Mouse (Mus musculus): ENCODE measurements around the gene Ccdc189. TPM values are rescaled to one million over a fixed set of nuclear protein-coding genes. Genes with fewer than 3 reads are reported as not detected.

Ccdc189 gene
- polyA plus RNA-seq, 1 experiment, result 200 TPM

DNA sequence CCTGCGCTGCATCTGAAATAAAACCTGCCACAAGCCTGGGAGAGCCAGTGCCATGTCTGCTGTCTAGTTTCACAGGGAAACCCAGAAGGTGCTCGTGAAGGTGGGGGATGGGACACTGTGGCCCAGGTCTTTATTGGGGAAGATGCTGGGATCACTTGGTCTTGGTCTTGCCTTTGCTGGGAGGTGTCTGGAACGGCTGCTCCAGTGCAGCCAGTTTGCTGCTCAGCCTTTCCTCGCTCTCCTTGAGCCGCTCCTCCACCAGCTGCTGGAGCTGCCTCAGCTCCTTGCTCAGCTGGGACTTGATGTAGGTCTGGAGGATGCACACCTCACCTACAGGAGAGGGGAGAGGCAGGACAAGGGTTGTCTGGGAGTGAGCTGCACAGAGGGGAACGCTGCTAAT lies 5.1 kb downstream of the Ccdc189 start:
- H3K27ac ChIP-seq (ENCODE audit: control insufficient read depth, insufficient read depth, low read depth, low read length), result no peak overlapping the region
- TF ChIP-seq CTCF (IDR thresholded peaks at IDR 0.05; ENCODE audit: control insufficient read depth, insufficient read depth, insufficient replicate concordance, low read depth, low read length), result no peak
- TF ChIP-seq POLR2A (IDR thresholded peaks at IDR 0.05; ENCODE audit: control insufficient read depth, low read depth, low read length), result no peak
- H3K36me3 ChIP-seq (ENCODE audit: control insufficient read depth, insufficient read depth, low read length), result peaks cover 3% of the 10 kb centered on the region
- H3K27me3 ChIP-seq (ENCODE audit: control insufficient read depth, insufficient read depth, low read length), result no peaks in the 10 kb centered on the region
- H3K4me1 ChIP-seq (ENCODE audit: control insufficient read depth, insufficient read depth, low read length), result peaks cover 4% of the 10 kb centered on the region
- H3K4me3 ChIP-seq (ENCODE audit: control insufficient read depth, low read depth, low read length), result no peak overlapping the region

DNA sequence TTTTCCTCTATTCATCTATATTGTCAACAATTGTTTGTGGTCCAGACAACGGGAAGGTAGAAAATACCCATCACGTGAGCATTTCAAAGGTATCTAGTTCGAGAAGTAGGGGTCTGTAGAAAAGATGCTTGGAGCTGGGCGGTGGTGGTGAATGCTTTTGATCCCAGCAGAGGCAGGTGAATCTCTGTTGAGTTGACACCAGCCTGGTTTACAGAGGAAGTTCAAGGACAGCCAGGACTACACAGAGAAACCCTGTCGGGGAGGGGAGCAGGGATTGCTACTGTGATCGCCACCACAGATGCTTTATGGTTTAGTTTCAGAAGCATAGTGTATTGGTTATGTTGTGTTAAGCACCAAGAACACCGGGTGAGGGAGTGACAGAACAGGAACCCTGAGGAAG lies 14.3 kb downstream of the Ccdc189 start:
- no peak for TF ChIP-seq CTCF (IDR thresholded peaks at IDR 0.05; ENCODE audit: control insufficient read depth, insufficient read depth, insufficient replicate concordance, low read depth, low read length)
- no peak for TF ChIP-seq POLR2A (IDR thresholded peaks at IDR 0.05; ENCODE audit: control insufficient read depth, low read depth, low read length)
- H3K27me3 ChIP-seq (ENCODE audit: control insufficient read depth, insufficient read depth, low read length), result no peaks in the 10 kb centered on the region
- H3K36me3 ChIP-seq (ENCODE audit: control insufficient read depth, insufficient read depth, low read length), result no peaks in the 10 kb centered on the region; the same call in 1 of the 2 replicates
- peak overlapping the region; percentile 88 for H3K4me3 ChIP-seq (ENCODE audit: control insufficient read depth, low read depth, low read length)
- peak overlapping the region; percentile 87; the same call in 1 of the 2 replicates for H3K27ac ChIP-seq (ENCODE audit: control insufficient read depth, insufficient read depth, low read depth, low read length)
- H3K4me1 ChIP-seq (ENCODE audit: control insufficient read depth, insufficient read depth, low read length), result peaks cover 3% of the 10 kb centered on the region

DNA sequence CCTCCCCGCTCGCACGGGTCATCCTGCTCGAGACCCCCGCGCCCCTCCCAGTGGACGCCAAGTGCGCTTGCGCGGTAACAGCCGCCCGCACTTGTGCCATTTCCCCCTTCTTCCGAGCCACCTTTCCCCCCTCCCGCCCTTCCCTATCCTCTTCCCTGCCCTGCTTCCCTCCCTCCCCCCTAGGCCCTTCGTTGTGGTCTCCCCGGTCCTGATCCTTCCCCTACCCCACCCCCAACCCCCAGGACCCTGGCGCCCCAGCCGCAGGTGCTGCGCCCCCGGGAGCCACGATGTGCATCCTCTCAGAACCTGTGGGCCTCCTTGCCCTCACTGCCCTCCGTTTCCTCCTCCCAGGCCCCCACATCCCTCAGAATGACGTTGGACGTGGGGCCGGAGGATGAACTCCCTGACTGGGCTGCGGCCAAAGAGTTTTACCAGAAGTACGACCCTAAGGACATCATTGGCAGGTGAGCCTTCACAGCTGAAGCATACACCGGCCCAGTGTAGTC lies 14.8 kb downstream of the Ccdc189 start:
- H3K27me3 ChIP-seq (ENCODE audit: control insufficient read depth, insufficient read depth, low read length), result no peaks in the 10 kb centered on the region
- peaks cover 3% of the 10 kb centered on the region for H3K4me1 ChIP-seq (ENCODE audit: control insufficient read depth, insufficient read depth, low read length)
- peak; percentile 42; the same call in 1 of the 2 replicates for TF ChIP-seq POLR2A (IDR thresholded peaks at IDR 0.05; ENCODE audit: control insufficient read depth, low read depth, low read length)
- no peak for TF ChIP-seq CTCF (IDR thresholded peaks at IDR 0.05; ENCODE audit: control insufficient read depth, insufficient read depth, insufficient replicate concordance, low read depth, low read length)
- H3K4me3 ChIP-seq (ENCODE audit: control insufficient read depth, low read depth, low read length), result peak overlapping the region; percentile 88
- peak overlapping the region; percentile 87 for H3K27ac ChIP-seq (ENCODE audit: control insufficient read depth, insufficient read depth, low read depth, low read length)
- H3K36me3 ChIP-seq (ENCODE audit: control insufficient read depth, insufficient read depth, low read length), result no peaks in the 10 kb centered on the region; the same call in 1 of the 2 replicates

DNA sequence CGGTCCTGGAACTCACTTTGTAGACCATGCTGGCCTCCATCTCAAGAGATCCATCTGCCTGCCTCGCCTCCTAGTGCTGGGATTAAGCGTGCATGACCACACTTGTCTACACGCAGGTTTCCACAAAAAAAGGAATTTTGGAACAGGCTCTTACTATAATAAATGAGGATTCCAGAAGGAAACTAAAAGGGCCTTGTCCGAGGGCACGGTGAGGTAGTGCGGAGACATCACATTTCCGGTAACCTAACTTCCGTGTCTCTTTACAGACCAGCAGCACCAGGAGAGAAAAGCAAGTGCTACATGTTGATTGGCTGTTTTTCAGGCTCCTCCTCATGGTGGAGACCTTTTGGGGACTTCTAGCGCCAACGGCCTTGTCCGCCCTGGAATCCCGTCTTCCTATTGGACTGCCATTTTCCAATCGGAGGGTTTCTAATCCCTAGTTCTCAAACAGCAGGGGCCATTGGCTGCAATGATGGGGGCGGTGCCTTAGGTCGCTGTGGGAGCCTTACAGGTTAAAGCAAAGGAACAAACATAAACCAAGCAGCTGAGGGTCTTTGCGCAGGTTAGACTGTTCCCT lies 15.4 kb downstream of the Ccdc189 start, which contains the start of gene Phkg2:
Gene Phkg2, plus strand, starts transcription at position 446 of the 577 bp plus-strand sequence.
- no peaks in the 10 kb centered on the region for H3K27me3 ChIP-seq (ENCODE audit: control insufficient read depth, insufficient read depth, low read length)

DNA sequence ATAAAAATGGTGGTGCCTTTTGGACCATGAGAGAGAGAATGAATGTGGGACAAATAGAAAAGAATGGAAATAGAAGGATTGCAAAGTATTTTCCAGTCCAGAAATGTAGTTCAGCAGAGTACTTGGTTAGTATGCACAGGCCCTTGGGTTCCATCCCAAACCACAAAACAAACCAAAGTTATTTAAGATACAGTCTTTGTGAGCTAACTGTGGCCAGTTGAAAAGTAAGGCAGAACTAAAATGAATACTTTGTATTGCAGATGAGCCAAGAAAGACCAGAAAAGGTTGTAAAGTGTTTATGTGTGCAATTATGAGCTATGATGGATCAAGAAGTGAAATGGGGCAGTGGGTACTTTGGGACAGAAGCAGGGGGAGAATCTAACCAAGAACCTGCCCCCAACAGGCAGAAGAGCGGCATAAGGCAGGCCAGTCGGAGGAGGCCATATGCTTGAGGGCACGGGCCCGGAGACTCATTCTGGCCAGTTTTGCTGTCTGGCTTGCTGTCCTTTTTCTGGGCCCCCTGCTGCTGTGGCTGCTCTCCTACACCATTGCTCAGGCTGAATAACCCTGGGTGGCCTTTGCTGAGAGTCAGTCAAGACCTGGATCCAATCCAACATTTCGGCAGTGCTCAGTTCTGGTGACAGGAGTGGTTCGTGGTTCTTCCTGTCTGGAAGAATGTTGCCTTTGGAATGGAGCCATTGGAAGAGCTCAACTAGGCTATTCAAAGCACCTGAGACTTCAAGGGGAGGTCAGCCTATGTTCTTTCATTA lies 23.8 kb downstream of the Ccdc189 start:
- H3K4me1 ChIP-seq (ENCODE audit: control insufficient read depth, insufficient read depth, low read length), result no peaks in the 10 kb centered on the region
- H3K27me3 ChIP-seq (ENCODE audit: control insufficient read depth, insufficient read depth, low read length), result no peaks in the 10 kb centered on the region
- peaks cover 4% of the 10 kb centered on the region for H3K36me3 ChIP-seq (ENCODE audit: control insufficient read depth, insufficient read depth, low read length)
- peak overlapping the region; percentile 77 for H3K4me3 ChIP-seq (ENCODE audit: control insufficient read depth, low read depth, low read length)
- no peak overlapping the region for H3K27ac ChIP-seq (ENCODE audit: control insufficient read depth, insufficient read depth, low read depth, low read length)
- TF ChIP-seq CTCF (IDR thresholded peaks at IDR 0.05; ENCODE audit: control insufficient read depth, insufficient read depth, insufficient replicate concordance, low read depth, low read length) (no peak), POLR2A (IDR thresholded peaks at IDR 0.05; ENCODE audit: control insufficient read depth, low read depth, low read length) (no peak)

More for the DNA sequence above, 15.4 kb downstream of the Ccdc189 start, which contains the start of gene Phkg2:
- H3K4me3 ChIP-seq (ENCODE audit: control insufficient read depth, low read depth, low read length), result peak within 1 kb of the TSS; percentile 88
- 0 out of 2 replicates have a peak, but pooled peaks have one; percentile 34 for TF ChIP-seq POLR2A (IDR thresholded peaks at IDR 0.05; ENCODE audit: control insufficient read depth, low read depth, low read length)
- TF ChIP-seq CTCF (IDR thresholded peaks at IDR 0.05; ENCODE audit: control insufficient read depth, insufficient read depth, insufficient replicate concordance, low read depth, low read length), result no peak
- H3K36me3 ChIP-seq (ENCODE audit: control insufficient read depth, insufficient read depth, low read length), result no peaks in the 10 kb centered on the region; the same call in 1 of the 2 replicates
- peaks cover 3% of the 10 kb centered on the region for H3K4me1 ChIP-seq (ENCODE audit: control insufficient read depth, insufficient read depth, low read length)
- peak within 1 kb of the TSS; percentile 92 for H3K27ac ChIP-seq (ENCODE audit: control insufficient read depth, insufficient read depth, low read depth, low read length)

DNA sequence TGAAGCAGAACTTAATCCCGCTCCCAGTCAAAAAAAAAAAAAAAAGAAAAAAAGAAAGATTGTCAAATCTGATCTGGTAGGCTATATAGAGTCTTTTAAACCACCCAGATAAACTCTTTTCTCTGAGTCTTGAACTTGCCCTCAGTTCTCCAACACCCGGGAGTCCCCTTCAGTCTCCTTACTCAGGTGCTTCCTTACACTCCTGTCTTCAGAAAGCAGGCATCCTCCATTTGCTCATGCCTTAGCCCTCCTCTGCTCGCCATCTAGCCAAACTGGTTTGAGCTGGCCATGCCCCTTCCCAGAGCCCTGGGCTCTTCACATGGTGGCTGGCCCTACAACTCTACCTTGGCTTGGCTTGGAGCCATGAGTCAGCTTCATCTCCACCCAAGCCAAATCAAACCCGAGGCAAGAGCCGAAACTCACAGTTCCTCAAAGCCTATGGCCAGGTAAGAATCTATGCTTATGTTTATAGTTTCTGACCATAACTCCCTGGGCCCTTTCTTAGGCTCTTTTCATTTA lies 27.0 kb downstream of the Ccdc189 start, which contains the start of gene Tmem265:
Gene Tmem265, plus strand, starts transcription at position 51 of the 519 bp plus-strand sequence.
- no peak within 1 kb of the TSS for H3K4me3 ChIP-seq (ENCODE audit: control insufficient read depth, low read depth, low read length)
- H3K4me1 ChIP-seq (ENCODE audit: control insufficient read depth, insufficient read depth, low read length), result no peaks in the 10 kb centered on the region
- H3K27me3 ChIP-seq (ENCODE audit: control insufficient read depth, insufficient read depth, low read length), result no peaks in the 10 kb centered on the region
- TF ChIP-seq POLR2A (IDR thresholded peaks at IDR 0.05; ENCODE audit: control insufficient read depth, low read depth, low read length) (no peak), CTCF (IDR thresholded peaks at IDR 0.05; ENCODE audit: control insufficient read depth, insufficient read depth, insufficient replicate concordance, low read depth, low read length) (no peak)
- peaks cover 5% of the 10 kb centered on the region for H3K36me3 ChIP-seq (ENCODE audit: control insufficient read depth, insufficient read depth, low read length)
- no peak within 1 kb of the TSS for H3K27ac ChIP-seq (ENCODE audit: control insufficient read depth, insufficient read depth, low read depth, low read length)

DNA sequence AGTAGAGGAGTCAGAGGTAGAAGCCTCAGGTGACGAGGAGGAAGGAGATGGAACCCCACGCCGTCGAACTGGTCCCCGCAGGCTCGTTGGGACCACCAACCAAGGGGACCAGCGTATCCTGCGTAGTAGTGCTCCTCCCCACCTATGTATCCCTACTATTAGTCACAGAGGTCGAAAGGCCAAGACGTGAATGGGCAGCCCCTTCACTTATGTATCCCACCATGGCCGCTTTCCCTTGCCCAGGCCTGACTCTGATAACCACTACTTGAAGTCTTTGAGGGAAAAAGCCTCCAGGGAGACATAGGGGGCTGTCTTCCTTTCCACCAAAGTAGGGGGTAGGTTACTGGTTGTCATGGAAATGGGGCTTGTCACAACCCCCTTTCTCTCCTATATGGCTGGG lies 27.8 kb downstream of the Ccdc189 start:
- TF ChIP-seq POLR2A (IDR thresholded peaks at IDR 0.05; ENCODE audit: control insufficient read depth, low read depth, low read length) (no peak), CTCF (IDR thresholded peaks at IDR 0.05; ENCODE audit: control insufficient read depth, insufficient read depth, insufficient replicate concordance, low read depth, low read length) (no peak)
- Histone ChIP-seq H3K27ac (ENCODE audit: control insufficient read depth, insufficient read depth, low read depth, low read length) (no peak overlapping the region), H3K36me3 (ENCODE audit: control insufficient read depth, insufficient read depth, low read length) (peaks cover 5% of the 10 kb centered on the region), H3K4me1 (ENCODE audit: control insufficient read depth, insufficient read depth, low read length) (no peaks in the 10 kb centered on the region), H3K4me3 (ENCODE audit: control insufficient read depth, low read depth, low read length) (no peak overlapping the region), H3K27me3 (ENCODE audit: control insufficient read depth, insufficient read depth, low read length) (no peaks in the 10 kb centered on the region)

Measured in testis, adult 2 months (tissue).